Mouse (Mus musculus) heart, adult 8-10 months (tissue): ENCODE measurements around the gene Prodh2. TPM values are rescaled to one million over a fixed set of nuclear protein-coding genes. Genes with fewer than 3 reads are reported as not detected.
"Not testable (repeated sequence)": the region's sequence is repeated elsewhere in the genome, so short reads cannot be mapped to it uniquely, and the experiment has no call there.

Experiments used
- DNase-seq: peaks from one replicate; pipeline ENCODE4 v3.0.0; 2022; ENCODE audit warnings: low spot score
- total RNA-seq, 4 experiments: library from RNA; stranded (reverse); gene quantifications; 2 replicates each; pipeline ENCODE4 v1.2.4; 2022

Prodh2 gene
- total RNA-seq, 4 experiments from 2014 or later = not detected

GRCm38 (mm10) chr7:30490251-30490956, 3.0 kb upstream of the Prodh2 start:
- no peak for DNase-seq

DNA sequence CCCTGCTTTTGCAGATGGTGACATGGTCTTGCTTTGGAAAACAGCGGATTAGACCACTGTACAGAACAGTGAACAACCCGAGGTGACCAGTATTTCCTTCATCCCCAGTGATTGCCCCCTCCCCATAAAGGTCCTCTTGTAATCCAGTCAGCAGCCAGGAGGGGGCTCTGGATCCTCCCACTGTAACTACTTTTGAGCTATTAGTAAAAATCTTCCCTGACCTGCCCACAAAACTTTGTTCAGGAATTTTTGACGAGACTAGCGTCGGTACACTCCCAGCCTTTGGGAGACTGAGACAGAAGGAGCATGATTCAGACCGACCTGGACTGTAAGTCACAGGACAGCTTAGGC, 2.5 kb upstream of the Prodh2 start:
- DNase-seq = no peak

DNA sequence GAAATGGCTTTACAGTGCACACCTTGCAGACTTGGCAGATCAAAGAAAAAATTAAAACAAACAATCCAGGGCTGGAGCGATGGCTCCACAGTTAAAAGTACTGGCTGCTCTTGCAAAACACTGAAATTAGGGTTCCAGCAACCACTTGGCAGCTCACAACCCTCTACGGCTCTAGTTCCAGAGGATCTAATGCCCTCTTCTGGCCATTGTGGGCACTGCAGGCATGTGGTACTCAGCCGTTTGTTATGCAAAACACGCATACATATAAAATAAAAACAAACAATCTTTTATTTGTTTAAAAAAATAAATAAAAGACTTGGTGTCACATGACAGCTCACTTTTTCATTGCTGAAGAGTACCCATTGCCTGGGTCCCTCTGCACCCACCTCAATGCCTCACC, 657 bp upstream of the Prodh2 start:
- DNase-seq = peak; percentile 72

DNA sequence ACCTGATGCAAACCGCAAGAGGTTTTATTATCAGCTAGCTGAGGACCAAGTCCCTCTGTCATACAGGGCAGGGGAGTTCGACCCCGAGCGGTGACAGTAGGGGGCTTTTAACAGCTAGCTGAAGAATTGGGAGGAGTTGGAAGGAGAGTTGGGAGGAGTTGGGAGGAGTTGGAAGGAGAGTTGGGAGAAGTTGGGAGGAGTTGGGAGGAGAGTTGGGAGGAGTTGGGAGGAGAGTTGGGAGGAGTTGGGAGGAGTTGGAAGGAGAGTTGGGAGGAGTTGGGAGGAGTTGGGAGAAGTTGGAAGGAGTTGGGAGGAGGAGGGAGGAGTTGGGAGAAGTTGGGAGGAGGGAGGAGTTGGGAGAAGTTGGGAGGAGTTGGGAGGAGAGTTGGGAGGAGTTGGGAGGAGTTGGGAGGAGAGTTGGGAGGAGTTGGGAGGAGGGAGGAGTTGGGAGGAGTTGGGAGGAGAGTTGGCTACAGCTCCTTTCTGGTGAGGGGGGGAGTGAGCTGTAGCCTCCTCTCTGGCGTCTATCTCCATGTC, 2.2 kb downstream of the Prodh2 start:
- DNase-seq = not testable (repeated sequence)

- DNase-seq = not testable (repeated sequence)
Observed at GRCm38 (mm10) chr7:30501159-30501558, 7.7 kb downstream of the Prodh2 start.

- DNase-seq = no peak
Observed at GRCm38 (mm10) chr7:30508061-30508460, 14.6 kb downstream of the Prodh2 start.

GRCm38 (mm10) chr7:30515003-30515760, 21.8 kb downstream of the Prodh2 start:
- DNase-seq = no peak

DNA sequence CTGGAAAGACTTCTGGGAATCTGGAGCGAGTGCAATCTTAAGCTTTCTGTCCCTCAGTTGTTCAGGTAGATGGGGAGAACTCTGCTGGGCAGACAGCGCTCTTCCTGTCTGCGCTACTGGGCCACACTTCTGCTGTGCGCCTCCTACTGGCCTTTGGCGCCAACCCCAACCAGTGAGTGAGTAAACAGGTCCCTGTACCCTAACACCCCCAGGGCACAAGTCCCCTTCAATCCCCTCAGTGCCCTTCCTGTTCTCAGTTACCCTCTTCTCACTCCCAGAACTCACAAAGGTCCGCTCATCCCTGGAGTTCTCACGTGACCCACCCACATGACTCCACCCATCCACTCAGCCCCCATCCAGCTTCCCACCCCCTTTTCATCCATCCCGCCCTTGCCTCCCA, 24.9 kb downstream of the Prodh2 start:
- DNase-seq = no peak

- DNase-seq = no peak
Observed at GRCm38 (mm10) chr7:30520396-30520795, 27.0 kb downstream of the Prodh2 start.

GRCm38 (mm10) chr7:30520856-30521255, 27.4 kb downstream of the Prodh2 start:
- DNase-seq = no peak

GRCm38 (mm10) chr7:30522871-30523270, 29.4 kb downstream of the Prodh2 start:
- no peak for DNase-seq

DNA sequence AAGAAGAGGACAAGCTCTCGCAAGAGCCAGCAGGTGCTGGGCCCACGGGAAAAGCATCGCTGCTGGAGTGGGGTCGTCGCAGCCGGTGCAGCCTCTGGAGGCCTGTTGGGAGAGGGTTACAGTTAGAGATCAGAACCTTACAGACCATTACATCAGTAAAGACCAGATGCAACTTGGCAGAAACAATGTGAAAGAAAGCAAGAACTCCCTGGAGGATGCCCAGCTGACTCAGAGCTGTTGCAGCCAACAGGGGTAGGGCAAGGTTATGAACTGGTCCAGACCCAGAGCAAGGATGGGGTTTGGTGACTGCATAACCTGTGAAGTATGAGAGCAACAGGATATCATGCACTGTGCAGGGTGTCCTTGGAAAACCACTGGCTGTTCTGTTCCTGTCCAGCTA, 31.1 kb downstream of the Prodh2 start:
- DNase-seq = no peak

GRCm38 (mm10) chr7:30525954-30526353, 32.5 kb downstream of the Prodh2 start:
- no peak for DNase-seq

DNA sequence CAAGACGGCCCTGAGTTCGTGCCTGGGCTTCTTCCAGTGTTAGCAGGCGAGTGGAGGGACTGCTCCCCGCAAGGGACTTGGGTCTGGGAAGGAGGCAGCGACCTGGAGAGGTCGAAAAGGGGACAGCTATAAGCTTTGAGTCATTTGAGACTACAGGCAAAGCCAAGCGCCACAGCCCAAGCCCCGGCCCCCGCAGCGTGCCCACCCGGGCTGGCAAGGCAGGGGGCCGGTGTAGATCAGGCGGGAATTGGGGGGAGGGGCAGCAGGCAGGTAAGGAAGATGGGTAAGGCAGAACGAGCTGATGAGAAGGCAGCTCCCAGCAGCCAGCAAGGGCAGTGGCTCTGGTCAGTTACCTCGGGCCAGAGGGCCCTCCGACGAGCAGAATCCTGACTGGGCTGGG, 33.0 kb downstream of the Prodh2 start:
- DNase-seq = no peak

DNA sequence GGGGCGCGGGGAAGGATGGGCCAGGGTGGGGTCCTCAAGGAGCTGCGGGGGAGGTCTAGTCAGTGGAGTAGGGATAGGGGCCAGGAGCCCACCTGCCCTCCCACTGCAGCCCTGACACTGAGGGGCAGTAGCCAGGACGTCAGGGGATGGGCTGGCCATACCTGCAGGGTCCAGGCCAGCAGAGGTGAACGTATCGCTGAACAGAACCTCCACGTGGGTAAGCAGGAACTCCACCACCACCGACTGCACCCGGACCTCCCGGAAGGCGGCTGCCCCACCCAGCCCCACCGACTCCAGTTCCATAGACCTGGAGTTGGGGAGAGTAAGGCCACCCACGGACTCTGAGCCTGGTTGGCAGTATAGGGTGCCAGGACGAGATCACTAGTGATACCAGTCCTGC, 33.6 kb downstream of the Prodh2 start:
- no peak for DNase-seq

DNA sequence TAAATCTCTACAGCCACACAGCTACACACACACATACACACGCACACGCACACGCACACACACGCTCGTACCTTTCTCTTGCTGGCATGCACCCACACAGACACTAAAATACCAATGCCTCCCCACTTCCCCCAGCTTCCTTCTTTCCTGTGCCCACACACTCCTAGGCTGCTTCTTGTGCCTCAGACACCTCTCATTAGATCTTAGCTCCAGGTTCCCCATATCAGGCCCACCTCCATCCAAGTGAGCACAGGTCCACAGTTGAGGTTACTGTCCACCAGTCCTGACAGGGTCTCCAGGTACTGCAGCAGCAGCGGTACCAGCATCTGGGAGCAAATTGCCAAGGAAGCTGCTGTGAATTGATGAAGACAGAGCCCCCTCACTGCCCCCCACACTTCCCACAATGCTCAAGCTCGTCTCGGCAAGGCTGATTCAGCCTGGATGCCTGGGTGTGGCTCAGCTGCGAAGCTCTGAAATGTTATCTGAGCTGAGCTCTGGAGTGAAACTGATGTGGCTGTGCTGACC, 37.9 kb downstream of the Prodh2 start:
- no peak for DNase-seq

GRCm38 (mm10) chr7:30532931-30533330, 39.5 kb downstream of the Prodh2 start:
- DNase-seq = no peak

DNA sequence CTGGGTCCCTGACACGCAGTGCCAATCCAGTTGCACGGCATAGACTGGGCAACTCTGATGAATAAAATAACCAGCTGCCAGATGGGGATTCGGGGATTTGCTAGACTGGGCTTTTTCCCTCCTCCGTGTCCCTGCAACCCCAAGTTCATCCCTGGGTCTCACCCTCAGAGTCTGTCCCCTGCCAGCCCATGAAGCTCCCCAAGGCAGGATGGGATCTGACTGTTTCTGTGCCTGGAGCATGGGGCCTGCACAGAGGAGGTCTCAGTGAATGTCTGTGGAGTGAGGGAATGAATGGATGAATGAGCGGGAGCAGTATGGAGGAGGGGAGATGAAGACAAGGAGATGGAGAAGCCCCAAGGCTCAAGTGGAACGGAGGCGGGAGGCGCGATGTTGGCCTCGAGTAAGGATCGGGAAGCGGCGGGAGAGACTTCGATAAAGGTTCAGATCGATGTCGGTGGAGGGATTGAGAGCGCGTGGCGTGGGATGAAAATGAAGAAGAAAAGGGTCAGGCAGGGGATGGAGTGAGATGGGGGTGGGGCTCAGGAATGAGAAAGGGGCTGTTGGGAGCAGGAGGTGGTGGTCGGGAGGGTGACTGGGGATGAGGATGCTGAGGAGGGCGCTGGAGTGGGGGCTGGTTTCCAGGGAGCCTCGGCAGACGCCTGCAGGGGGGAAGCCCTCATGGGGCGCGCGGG, 40.7 kb downstream of the Prodh2 start:
- no peak for DNase-seq

DNA sequence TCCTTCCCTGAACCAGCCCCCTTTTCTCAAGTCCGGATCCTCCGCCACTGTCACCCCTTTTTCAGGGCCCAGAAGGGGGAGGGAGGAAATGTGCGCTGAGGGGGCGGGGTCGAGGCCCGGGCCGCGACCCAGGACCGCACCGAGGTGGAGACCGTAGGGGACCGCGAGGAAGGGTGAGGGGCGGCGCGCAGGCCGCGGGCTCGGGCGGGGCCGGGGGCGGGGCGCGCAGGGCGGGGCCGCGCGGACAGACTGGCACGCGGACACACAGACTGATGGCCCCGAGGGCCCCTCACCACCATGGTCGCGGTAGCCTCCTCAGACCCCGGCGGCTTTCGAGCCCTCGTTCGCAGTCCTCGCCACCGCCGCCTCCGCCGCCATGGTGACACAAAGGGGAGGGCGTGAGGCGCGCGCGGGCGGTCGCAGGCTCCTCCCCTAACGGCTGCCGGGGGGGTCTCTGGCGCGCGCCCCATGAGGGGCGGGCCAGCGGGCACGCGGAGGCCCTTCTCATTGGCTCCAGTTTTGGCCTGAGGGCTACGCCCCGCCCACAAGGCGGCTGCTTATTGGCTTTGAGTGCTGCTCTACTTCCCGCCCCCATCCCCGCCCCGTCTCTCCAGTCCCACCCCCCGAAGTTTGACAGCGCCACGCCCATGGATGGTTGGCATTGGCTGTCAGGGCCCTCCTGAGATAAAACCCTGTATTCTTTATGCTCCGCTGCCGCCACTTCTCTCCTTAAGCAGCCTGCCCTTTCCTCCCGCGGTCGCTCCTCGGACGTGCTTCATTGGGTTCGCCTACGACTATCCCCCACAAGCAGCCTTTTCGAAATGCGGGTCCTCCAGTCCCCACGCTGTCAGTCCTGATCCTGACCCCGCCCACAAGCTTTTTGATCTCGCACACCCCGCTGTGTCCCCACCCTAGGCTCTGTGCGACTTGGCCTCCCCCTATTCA, 41.5 kb downstream of the Prodh2 start, which contains the start of gene Arhgap33:
Arhgap33 (minus strand) TSS at position 428 of the 945 bp plus-strand sequence.
- peak; percentile 89 for DNase-seq

DNA sequence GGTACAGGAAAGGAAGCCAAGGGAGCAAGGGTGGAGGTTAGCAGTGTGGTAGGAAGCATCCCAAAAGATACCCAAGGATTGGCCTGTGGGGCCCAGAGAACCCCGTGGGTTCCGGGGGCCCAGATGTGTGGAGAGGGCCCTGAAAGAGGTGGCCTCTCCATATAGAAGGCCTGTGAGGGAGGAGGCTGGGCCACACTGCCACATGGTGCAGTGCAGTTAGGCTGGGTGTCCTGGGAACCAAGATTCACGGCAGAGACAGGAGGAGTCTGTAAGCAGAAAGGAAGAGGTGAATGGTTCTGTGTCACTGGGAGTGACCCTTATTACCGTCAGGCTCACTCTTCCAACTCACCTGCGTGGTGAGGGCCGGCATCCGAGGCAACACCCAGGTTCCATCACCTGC, 47.1 kb downstream of the Prodh2 start:
- DNase-seq = no peak

- no peak for DNase-seq
Observed at GRCm38 (mm10) chr7:30544327-30544726, 50.9 kb downstream of the Prodh2 start.
